Mouse (Mus musculus) heart, embryonic 13.5 days (tissue): ENCODE data around the gene 6820408C15Rik. TPM values are rescaled to one million over a fixed set of nuclear protein-coding genes. Genes with fewer than 3 reads are reported as not detected.
"Not testable (repeated sequence)": the region's sequence is repeated elsewhere in the genome, so short reads cannot be mapped to it uniquely, and the experiment has no call there.

Source experiments
- ATAC-seq: fragments of 200-750 bp; cut with Nextera tagmentation; 2 replicates; pipeline ENCODE4 v1.8.0; 2017; ENCODE audit warnings: moderate TSS enrichment; ENCODE audit not compliant: insufficient number of reproducible peaks, low FRiP score, low TSS enrichment; ENCODE audit errors: extremely low read depth
- H3K27ac ChIP-seq: fragments of 300-500 bp; sonication (generic); replicated peaks from 2 replicates; pipeline ENCODE4 v1.5.1; 2015; ENCODE audit warnings: moderate library complexity, mild to moderate bottlenecking, inconsistent platforms
- H3K27me3 ChIP-seq: fragments of 300-500 bp; sonication (generic); replicated peaks from 2 replicates; pipeline ENCODE4 v1.6.1; 2015; ENCODE audit warnings: mild to moderate bottlenecking, inconsistent platforms
- H3K36me3 ChIP-seq: fragments of 300-500 bp; sonication (generic); 2 replicates; pipeline ENCODE4 v1.6.1; 2015; ENCODE audit warnings: mild to moderate bottlenecking, inconsistent platforms
- H3K4me1 ChIP-seq: fragments of 300-500 bp; sonication (generic); 2 replicates; pipeline ENCODE4 v1.6.1; 2015; ENCODE audit warnings: inconsistent platforms
- H3K4me2 ChIP-seq: fragments of 300-500 bp; sonication (generic); 2 replicates; pipeline ENCODE4 v1.6.1; 2015; ENCODE audit warnings: inconsistent platforms, mild to moderate bottlenecking, moderate library complexity
- H3K4me3 ChIP-seq: fragments of 300-500 bp; sonication (generic); 2 replicates; pipeline ENCODE4 v1.5.1; 2015; ENCODE audit warnings: moderate library complexity, mild to moderate bottlenecking, inconsistent platforms
- H3K9ac ChIP-seq: fragments of 300-500 bp; sonication (generic); 2 replicates; pipeline ENCODE4 v1.6.1; 2015; ENCODE audit warnings: inconsistent platforms, mild to moderate bottlenecking, moderate library complexity
- H3K9me3 ChIP-seq: fragments of 300-500 bp; sonication (generic); 2 replicates; pipeline ENCODE4 v1.6.1; 2016; ENCODE audit warnings: inconsistent platforms
- WGBS: fragments of 180-500 bp; shearing (Covaris S2); methylation state at CpG from one replicate; pipeline ENCODE4 v1.1.7; 2015; ENCODE audit warnings: mixed read lengths; 5-methylcytosine and 5-hydroxymethylcytosine counted together
- polyA plus RNA-seq: library from polyadenylated mRNA; unstranded; fragments of >200 nt; fragmentation: Nextera tagmentation; extraction: Ambion mirVana; gene quantifications from 2 replicates; pipeline ENCODE4 v1.2.1, GENCODE M21; 2015

The 6820408C15Rik gene
- polyA plus RNA-seq, 1 experiment from 2014 or later = 1.8 TPM

GRCm38 (mm10) chr2:152412526-152413157 lies 2.7 kb upstream of the 6820408C15Rik start:
- WGBS = 2% methylated on average over 15 of the region's 15 CpGs
- Histone ChIP-seq H3K36me3 (peaks cover 7% of the 10 kb centered on the region), H3K4me2 (peak overlapping the region; percentile 94), H3K9me3 (peaks cover 5% of the 10 kb centered on the region; the same call in 1 of the 2 replicates), H3K9ac (peak overlapping the region; percentile 99), H3K4me3 (peak overlapping the region; percentile 96), H3K27ac (peak overlapping the region; percentile 99), H3K4me1 (peaks cover 42% of the 10 kb centered on the region), H3K27me3 (no peaks in the 10 kb centered on the region)
- no peak for ATAC-seq

DNA sequence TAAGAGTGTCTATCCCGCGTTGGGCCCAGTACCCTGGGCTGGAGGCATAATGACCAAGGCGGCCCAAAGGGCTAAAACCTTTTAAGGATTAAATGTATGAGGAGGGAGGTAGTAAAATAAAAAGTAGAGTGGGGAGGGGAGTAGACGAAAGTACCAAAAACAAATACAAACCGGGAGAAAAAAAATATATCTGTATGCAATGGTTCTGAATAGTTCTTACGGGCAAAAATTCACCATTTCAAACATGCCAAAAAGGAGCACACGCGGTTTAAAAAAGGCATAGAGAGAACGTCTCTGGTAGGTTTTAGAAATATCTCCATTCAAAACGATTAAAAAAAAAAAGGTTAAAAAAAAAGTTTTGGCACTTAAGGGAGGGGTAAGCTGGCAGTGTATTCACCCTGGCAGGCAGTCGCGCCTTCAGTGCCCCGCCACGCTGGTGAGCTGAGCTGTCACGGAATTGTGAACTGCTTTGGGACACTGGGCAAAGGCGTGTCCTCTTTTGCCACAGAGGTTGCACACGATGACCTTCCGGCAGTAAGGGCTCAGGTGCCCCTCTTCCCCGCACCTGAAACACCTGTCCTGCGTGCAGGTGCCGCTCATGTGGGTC lies 2.1 kb upstream of the 6820408C15Rik start:
- 2% methylated on average over 21 of the region's 21 CpGs for WGBS

DNA sequence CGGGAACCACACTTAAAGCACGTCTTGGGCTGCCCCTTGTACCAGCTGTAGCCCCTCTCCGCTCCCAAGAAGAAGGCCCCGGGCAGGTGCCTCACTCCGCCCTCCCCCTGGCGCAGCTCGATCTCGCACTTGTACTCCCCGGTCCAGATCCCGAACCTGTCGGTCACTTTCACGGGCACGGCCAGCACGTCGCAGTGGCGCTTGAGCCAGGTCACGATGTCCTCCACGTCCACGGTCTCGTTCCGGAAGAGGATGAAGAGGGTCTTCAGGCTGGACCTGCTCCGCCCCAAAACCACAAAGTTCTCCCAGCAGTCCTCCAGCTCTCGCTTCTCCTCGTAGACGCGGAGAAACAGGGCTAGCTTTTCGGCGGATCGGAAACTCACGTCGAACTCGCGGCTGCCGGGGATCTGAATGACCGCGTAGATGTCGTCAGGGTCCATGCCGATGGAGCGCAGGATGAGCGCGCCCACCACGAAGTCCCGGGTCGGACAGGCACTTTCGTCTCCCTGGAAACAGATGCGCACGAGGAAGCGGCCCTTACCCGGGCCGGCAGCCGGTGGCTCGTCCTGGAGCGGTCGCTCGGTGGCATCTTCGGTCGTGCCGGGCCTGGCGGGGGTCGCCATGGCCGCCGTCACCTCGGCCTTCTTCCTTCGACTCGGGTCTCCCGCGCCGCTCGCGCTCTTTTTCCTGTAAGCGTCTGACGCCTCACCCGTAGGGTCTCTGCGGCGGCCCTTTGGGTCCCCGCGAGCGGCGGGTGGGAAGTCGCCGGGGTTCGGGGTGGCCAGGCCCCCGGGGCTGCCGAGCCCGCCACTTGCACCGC lies 1.4 kb upstream of the 6820408C15Rik start:
- WGBS = under 1% methylated on average over 85 of the region's 86 CpGs
- H3K4me1 ChIP-seq = peaks cover 42% of the 10 kb centered on the region
- H3K4me3 ChIP-seq = peak overlapping the region; percentile 96
- H3K27ac ChIP-seq = peak overlapping the region; percentile 99
- no peak for ATAC-seq
- peaks cover 5% of the 10 kb centered on the region; the same call in 1 of the 2 replicates for H3K9me3 ChIP-seq
- peaks cover 7% of the 10 kb centered on the region for H3K36me3 ChIP-seq
- no peaks in the 10 kb centered on the region for H3K27me3 ChIP-seq
- H3K4me2 ChIP-seq = peak overlapping the region; percentile 94
- peak overlapping the region; percentile 99 for H3K9ac ChIP-seq

More for the DNA sequence above, 2.1 kb upstream of the 6820408C15Rik start:
- Histone ChIP-seq H3K9ac (peak overlapping the region; percentile 99), H3K9me3 (peaks cover 5% of the 10 kb centered on the region; the same call in 1 of the 2 replicates), H3K27me3 (no peaks in the 10 kb centered on the region), H3K4me2 (peak overlapping the region; percentile 94), H3K36me3 (peaks cover 7% of the 10 kb centered on the region), H3K4me1 (peaks cover 42% of the 10 kb centered on the region), H3K4me3 (peak overlapping the region; percentile 96), H3K27ac (peak overlapping the region; percentile 99)
- no peak for ATAC-seq

DNA sequence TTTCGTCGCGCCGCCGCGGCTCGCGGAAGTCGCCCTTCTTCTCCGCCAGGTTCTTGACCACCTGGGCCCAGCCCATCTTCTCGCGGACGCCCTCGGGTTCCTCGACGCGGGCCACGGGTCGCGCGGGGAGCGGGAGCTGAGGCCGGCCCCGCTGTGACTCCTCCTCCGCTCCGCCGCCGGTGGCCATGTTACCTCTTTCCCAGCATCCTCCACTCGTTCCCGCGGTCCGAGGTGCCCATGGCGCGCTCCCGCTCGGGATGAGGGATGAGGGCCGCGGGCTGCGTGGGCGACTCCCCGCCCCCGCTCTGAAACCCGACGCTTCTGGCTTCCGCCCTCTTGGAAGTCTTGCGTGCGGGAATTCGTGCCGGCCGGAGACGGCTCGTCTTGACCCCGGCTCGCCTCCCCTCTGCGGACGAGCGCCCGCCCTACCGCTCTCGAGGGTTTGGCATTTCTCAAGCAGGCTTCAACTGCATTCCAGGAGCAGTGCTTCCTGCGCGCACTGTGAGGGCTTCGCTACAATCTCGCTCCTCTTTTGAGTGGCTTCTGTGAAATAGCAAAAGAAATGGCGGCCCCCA lies 709 bp upstream of the 6820408C15Rik start, which contains the start of gene Zcchc3:
Gene Zcchc3, minus strand, starts transcription at position 437 of the 575 bp plus-strand sequence.
- Histone ChIP-seq H3K4me3 (peak within 1 kb of the TSS; percentile 96), H3K4me2 (peak within 1 kb of the TSS; percentile 94), H3K9ac (peak within 1 kb of the TSS; percentile 99), H3K27ac (peak within 1 kb of the TSS; percentile 99), H3K4me1 (peaks cover 37% of the 10 kb centered on the region), H3K36me3 (peaks cover 7% of the 10 kb centered on the region), H3K9me3 (peaks cover 5% of the 10 kb centered on the region; the same call in 1 of the 2 replicates), H3K27me3 (no peaks in the 10 kb centered on the region)
- peak; percentile 76 for ATAC-seq
- under 1% methylated on average over 65 of the region's 65 CpGs for WGBS

GRCm38 (mm10) chr2:152415786-152416185 lies 399 bp downstream of the 6820408C15Rik start:
- H3K27ac ChIP-seq = peak overlapping the region; percentile 99
- H3K36me3 ChIP-seq = peaks cover 7% of the 10 kb centered on the region
- no peaks in the 10 kb centered on the region for H3K27me3 ChIP-seq
- H3K9me3 ChIP-seq = peaks cover 11% of the 10 kb centered on the region
- peak overlapping the region; percentile 96 for H3K4me3 ChIP-seq
- H3K4me1 ChIP-seq = peaks cover 26% of the 10 kb centered on the region
- ATAC-seq = no peak
- H3K9ac ChIP-seq = peak overlapping the region; percentile 99; the same call in 1 of the 2 replicates
- 93% methylated on average over 3 of the region's 3 CpGs for WGBS
- H3K4me2 ChIP-seq = peak overlapping the region; percentile 94

DNA sequence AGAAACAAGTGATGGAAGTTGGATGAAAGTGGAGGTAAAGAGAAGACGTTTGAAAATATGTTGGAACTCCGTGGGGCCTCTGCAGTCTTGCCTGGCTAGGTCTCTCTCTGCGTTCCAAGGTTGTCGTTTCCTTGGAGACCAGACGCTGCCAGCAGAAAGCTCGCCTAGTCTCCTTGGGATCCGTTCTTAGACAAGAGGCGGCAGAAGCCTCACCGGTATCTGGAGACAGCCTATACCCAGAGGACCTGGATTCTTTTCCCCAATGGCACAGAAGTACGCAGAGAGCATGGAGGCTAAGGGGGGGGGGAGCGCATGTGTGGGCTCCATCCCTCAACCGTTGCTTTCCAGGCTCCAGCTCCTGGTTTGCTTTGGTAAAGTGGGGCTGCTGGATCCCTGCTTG lies 12.1 kb downstream of the 6820408C15Rik start:
- peaks cover 23% of the 10 kb centered on the region for H3K4me1 ChIP-seq

GRCm38 (mm10) chr2:152428481-152428880 lies 13.1 kb downstream of the 6820408C15Rik start:
- not testable (repeated sequence) for H3K27me3 ChIP-seq, ATAC-seq, H3K36me3 ChIP-seq, H3K27ac ChIP-seq, H3K9me3 ChIP-seq, H3K9ac ChIP-seq, H3K4me2 ChIP-seq, H3K4me3 ChIP-seq
- peaks cover 23% of the 10 kb centered on the region for H3K4me1 ChIP-seq
- 83% methylated on average over 2 of the region's 2 CpGs for WGBS

More for the DNA sequence above, 12.1 kb downstream of the 6820408C15Rik start:
- no peak for ATAC-seq
- Histone ChIP-seq H3K4me2 (peak overlapping the region; percentile 61), H3K9ac (peak overlapping the region; percentile 45), H3K4me3 (peak overlapping the region; percentile 25), H3K27ac (no peak overlapping the region), H3K9me3 (peaks cover 5% of the 10 kb centered on the region; the same call in 1 of the 2 replicates), H3K36me3 (no peaks in the 10 kb centered on the region), H3K27me3 (no peaks in the 10 kb centered on the region)
- WGBS = 9% methylated on average over 12 of the region's 12 CpGs

DNA sequence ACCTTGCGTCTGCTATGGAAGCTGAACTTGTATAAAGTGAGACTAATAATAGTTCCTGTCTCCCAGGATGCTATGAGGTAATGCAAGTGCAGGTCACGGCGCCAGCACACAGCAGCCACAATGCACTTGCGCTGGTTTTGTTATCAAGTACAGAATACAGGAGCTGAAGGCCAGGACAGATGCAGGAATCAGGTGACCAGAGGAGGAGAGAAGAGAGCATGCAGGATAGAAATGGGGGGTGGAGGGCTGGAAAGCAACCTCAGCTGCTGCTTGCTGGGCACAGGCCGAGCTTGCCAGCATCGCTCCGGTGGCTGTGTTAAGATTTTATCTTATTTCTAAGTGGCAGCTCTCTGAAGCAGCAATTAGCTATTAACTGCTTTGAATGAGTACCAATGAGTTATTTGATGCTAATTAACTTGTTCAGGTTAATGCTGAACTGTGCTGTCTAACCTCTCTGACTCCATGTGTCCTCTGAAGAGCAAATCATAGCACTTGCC lies 21.1 kb downstream of the 6820408C15Rik start:
- peak; percentile 51; the same call in 1 of the 2 replicates for ATAC-seq
- Histone ChIP-seq H3K4me1 (peaks cover 24% of the 10 kb centered on the region), H3K4me2 (peak overlapping the region; percentile 69), H3K9ac (peak overlapping the region; percentile 78), H3K36me3 (no peaks in the 10 kb centered on the region), H3K27ac (peak overlapping the region; percentile 96), H3K9me3 (no peaks in the 10 kb centered on the region), H3K4me3 (no peak overlapping the region), H3K27me3 (no peaks in the 10 kb centered on the region)
- WGBS = 25% methylated on average over 7 of the region's 7 CpGs

DNA sequence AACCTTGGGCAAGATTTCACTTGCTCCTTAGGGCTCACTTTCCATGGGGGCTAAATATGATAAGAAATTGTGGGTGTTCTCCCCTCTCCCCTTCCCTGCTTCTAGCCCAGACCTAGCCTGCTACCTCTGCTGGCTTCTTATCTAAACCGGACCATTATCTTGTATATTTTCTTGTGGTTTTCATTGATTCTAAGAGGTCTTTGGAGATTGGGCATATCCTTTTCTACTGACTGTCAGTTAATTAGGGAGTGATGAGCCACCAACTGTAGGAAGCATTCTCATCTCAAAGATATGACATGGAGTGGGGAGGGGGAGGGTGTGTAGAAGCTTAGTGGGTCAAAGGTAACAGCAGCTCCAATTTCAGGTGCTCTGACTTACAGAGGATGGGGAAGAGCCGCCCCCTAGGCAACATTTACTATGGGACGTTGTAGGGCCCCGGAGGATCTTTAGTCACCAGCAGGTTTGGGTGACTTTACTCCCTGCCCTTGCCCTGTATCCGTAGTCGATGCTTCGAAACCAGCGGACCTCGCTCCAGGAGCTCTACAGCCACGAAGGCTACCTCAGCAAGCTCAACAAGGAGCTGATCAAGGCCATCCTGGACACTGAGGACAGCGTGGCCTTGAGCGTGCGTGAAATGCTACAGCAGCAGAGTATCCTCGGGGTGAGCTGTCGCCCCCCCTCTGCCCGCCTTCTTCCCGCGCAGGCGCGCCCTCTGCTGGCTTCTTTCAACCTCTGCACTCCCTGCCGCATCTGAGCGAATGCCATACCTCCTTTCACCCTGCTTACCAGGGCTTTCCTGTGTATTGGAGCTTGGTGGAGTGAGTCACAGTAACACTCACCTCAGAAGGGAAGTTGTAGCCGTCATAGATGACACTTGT lies 21.8 kb downstream of the 6820408C15Rik start:
- no peaks in the 10 kb centered on the region for H3K9me3 ChIP-seq
- 4% methylated on average over 23 of the region's 23 CpGs for WGBS
- H3K27me3 ChIP-seq = no peaks in the 10 kb centered on the region
- H3K36me3 ChIP-seq = no peaks in the 10 kb centered on the region
- peak overlapping the region; percentile 38 for H3K4me3 ChIP-seq
- H3K9ac ChIP-seq = peak overlapping the region; percentile 78
- H3K27ac ChIP-seq = peak overlapping the region; percentile 96
- peak overlapping the region; percentile 69 for H3K4me2 ChIP-seq
- 0 out of 2 replicates have a peak, but pooled peaks have one; percentile 43 for ATAC-seq
- H3K4me1 ChIP-seq = peaks cover 24% of the 10 kb centered on the region

GRCm38 (mm10) chr2:152438963-152439362 lies 23.6 kb downstream of the 6820408C15Rik start:
- no peak overlapping the region for H3K4me2 ChIP-seq
- peaks cover 24% of the 10 kb centered on the region for H3K4me1 ChIP-seq
- WGBS = 81% methylated on average over 1 of the region's 1 CpGs
- no peak overlapping the region for H3K27ac ChIP-seq
- H3K9ac ChIP-seq = no peak overlapping the region
- H3K27me3 ChIP-seq = no peaks in the 10 kb centered on the region
- H3K9me3 ChIP-seq = no peaks in the 10 kb centered on the region
- no peak overlapping the region for H3K4me3 ChIP-seq
- ATAC-seq = no peak
- H3K36me3 ChIP-seq = no peaks in the 10 kb centered on the region
